Mouse (Mus musculus) gastrocnemius, adult 18-20 months (tissue): Measurements from ENCODE around the gene Eapp. TPM values are rescaled to one million over a fixed set of nuclear protein-coding genes. Genes with fewer than 3 reads are reported as not detected.

Experiments used
- DNase-seq: peaks from one replicate; pipeline ENCODE4 v3.0.0; 2021; ENCODE audit warnings: low spot score
- microRNA-seq: library from miRNA; unstranded; fragments of <30 nt; microRNA quantifications from one replicate; pipeline ENCODE4 v1.2.0, GENCODE M21; 2021
- total RNA-seq, 2 experiments: library from RNA; stranded (reverse); gene quantifications; 2 replicates each; pipeline ENCODE4 v1.2.3; 2021

Eapp gene
- total RNA-seq, 2 experiments from 2014 or later, result 17.1 to 18.5 TPM

- no peak for DNase-seq
Observed at GRCm38 (mm10) chr12:54641374-54641773, 54.3 kb downstream of the Eapp start.

GRCm38 (mm10) chr12:54640259-54640658, 55.4 kb downstream of the Eapp start:
- DNase-seq, result no peak

- no peak for DNase-seq
Observed at GRCm38 (mm10) chr12:54637033-54637432, 58.7 kb downstream of the Eapp start.

GRCm38 (mm10) chr12:54632141-54632540, 63.6 kb downstream of the Eapp start:
- DNase-seq, result no peak

GRCm38 (mm10) chr12:54621942-54622341, 73.8 kb downstream of the Eapp start:
- DNase-seq, result no peak

Small RNA genes within 50 kb of the gene (microRNA-seq; reads per million reads assigned to microRNA genes)
- not detected for gene Mir1892

Other genes starting within 250 kb of the Eapp start
- 10 to 100 TPM; 15.8 TPM for gene Sptssa, start 39.3 kb downstream of the Eapp start, total RNA-seq
- 10 to 100 TPM; 17.0 to 17.6 TPM for gene Snx6, start 99.8 kb upstream of the Eapp start, total RNA-seq
- 100 to 1,000 TPM; 462 to 524 TPM for gene Cfl2, start 167.0 kb upstream of the Eapp start, total RNA-seq